Mouse (Mus musculus) lung, postnatal 0 days (tissue): ENCODE measurements at regions not wholly inside any gene's neighbourhood (a gene's known extent, or its start where the extent isn't known, plus 50 kb on each side); places are given as distances from the start of the nearest gene placed in this dataset.

Source experiments
- ATAC-seq: fragments of 200-750 bp; cut with Nextera tagmentation; 2 replicates; pipeline ENCODE4 v1.8.0; 2017; ENCODE audit warnings: moderate library complexity
- DNase-seq: peaks from one replicate; pipeline ENCODE4 v3.0.0-alpha.2; 2016; ENCODE audit warnings: low spot score
- H3K27ac ChIP-seq: fragments of 300-500 bp; sonication (generic); 2 replicates; pipeline ENCODE4 v1.5.1; 2014; ENCODE audit warnings: antibody characterized with exemption, mild to moderate bottlenecking, low read length, mixed read lengths
- H3K27me3 ChIP-seq: fragments of 300-500 bp; sonication (generic); replicated peaks from 2 replicates; pipeline ENCODE4 v1.6.1; 2014; ENCODE audit warnings: low read length, mixed read lengths; ENCODE audit not compliant: insufficient read depth
- H3K36me3 ChIP-seq: fragments of 300-500 bp; sonication (generic); 2 replicates; pipeline ENCODE4 v1.6.1; 2014; ENCODE audit warnings: low read length, mixed read lengths; ENCODE audit not compliant: insufficient read depth
- H3K4me1 ChIP-seq: fragments of 300-500 bp; sonication (generic); 2 replicates; pipeline ENCODE4 v1.6.1; 2014; ENCODE audit warnings: antibody characterized with exemption, low read depth, low read length, mixed read lengths; ENCODE audit not compliant: insufficient read depth
- H3K4me2 ChIP-seq: fragments of 300-500 bp; sonication (generic); replicated peaks from 2 replicates; pipeline ENCODE4 v1.6.1; 2014; ENCODE audit warnings: low read depth, mild to moderate bottlenecking, low read length, moderate library complexity, mixed read lengths
- H3K4me3 ChIP-seq: fragments of 300-500 bp; sonication (generic); 2 replicates; pipeline ENCODE4 v1.5.1; 2014; ENCODE audit warnings: low read depth, low read length
- H3K9ac ChIP-seq: fragments of 300-500 bp; sonication (generic); replicated peaks from 2 replicates; pipeline ENCODE4 v1.6.1; 2014; ENCODE audit warnings: low read depth, mild to moderate bottlenecking
- H3K9me3 ChIP-seq: fragments of 300-500 bp; sonication (generic); 2 replicates; pipeline ENCODE4 v1.6.1; 2016; ENCODE audit warnings: low read length, mixed read lengths
- CTCF ChIP-seq: IDR thresholded peaks from 2 replicates; pipeline ENCODE4 v1.5.1; 2016; ENCODE audit warnings: antibody characterized with exemption, mild to moderate bottlenecking
- EP300 ChIP-seq: IDR thresholded peaks from 2 replicates; pipeline ENCODE4 v1.6.1; 2016; ENCODE audit warnings: antibody characterized with exemption, mild to moderate bottlenecking, control low read depth
- WGBS: fragments of 180-500 bp; shearing (Covaris S2); extraction: QIAGEN DNeasy Blood & Tissue Kit; methylation state at CpG from one replicate; pipeline ENCODE4 v1.1.7; 2014; 5-methylcytosine and 5-hydroxymethylcytosine counted together

DNA sequence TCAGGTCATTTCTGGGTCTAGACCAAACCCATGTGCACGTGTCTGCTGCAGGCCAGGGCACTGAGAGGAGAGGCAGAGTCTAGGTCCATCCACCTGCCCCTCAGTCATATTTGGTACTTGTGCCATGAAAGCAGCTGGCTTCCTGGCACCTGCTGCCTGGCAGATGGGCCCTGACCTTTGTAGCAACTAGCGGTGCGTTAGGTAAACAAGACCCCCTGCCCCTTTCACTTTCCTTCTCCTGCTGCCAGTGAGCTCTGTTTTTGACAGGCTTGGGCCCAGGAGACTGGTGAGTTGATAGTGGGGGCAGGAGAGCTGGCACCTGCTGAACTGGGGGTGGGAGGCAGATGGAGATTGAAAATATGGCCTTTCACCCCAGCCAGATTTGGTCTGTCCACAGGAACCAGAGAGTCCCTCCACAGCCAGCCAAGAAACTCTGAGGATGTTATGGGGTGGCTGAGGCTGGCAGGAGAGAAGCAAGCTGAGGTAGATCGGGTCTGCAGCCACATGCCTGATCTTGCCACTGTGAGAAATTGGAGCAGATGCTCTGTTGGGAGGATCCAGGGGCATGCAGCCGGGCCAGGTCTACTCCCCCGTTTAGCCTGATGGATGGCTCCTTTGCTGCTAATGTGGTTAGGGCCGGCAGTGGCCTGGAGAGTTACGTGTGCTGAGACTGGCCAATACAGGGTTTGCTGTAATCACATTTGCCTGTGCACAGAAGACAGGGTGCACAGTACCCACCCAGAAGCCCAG is 316.6 kb upstream of the 4931429L15Rik start:
- no peaks in the 10 kb centered on the region for H3K36me3 ChIP-seq
- DNase-seq = no peak
- no peak overlapping the region for H3K27ac ChIP-seq
- H3K4me2 ChIP-seq = no peak overlapping the region
- no peak for ATAC-seq
- no peaks in the 10 kb centered on the region for H3K4me1 ChIP-seq
- 52% methylated on average over 8 of the region's 8 CpGs for WGBS
- H3K9me3 ChIP-seq = no peaks in the 10 kb centered on the region
- H3K4me3 ChIP-seq = no peak overlapping the region
- no peaks in the 10 kb centered on the region for H3K27me3 ChIP-seq
- H3K9ac ChIP-seq = no peak overlapping the region
- TF ChIP-seq CTCF (no peak), EP300 (no peak)

DNA sequence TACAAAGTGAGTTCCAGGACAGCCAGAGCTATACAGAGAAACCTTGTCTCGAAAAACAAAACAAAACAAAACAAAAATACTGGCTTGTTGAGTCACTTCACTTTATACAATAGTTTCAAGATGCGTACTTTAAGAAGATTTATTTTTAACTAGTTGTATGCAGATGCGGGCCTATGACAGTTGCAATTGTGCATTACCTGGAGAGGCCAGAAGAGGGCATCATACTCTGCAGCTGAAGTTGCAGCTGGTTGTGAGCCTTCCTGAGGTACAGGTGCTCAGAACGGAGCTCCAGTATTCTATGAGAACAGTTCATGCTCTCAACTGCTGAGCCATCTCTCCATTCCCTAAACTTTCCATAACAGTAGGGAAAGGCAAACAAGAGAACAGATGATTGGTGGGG is 314.2 kb upstream of the 4931429L15Rik start:
- 72% methylated on average over 4 of the region's 4 CpGs for WGBS

DNA sequence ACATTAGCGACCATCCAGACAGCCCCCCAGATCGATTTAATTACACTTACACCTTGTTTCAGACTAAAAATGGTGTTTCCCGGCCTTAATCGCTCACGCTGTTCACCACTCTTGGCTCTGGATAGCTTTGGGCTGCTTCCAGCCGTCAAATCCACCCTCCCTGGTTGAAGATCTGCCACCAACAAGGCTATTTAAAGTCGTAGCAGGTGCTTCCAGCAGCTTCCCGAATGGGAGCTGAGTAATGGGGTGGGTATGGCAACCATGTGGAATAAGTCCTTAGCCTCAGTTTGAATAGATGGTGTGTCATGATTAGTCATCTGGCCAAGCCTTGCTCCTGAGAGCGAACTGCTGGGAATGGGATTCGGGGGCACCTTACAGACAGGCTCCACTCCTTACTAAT is 312.8 kb upstream of the 4931429L15Rik start:
- Histone ChIP-seq H3K4me1 (no peaks in the 10 kb centered on the region), H3K4me3 (no peak overlapping the region), H3K9me3 (no peaks in the 10 kb centered on the region), H3K27me3 (no peaks in the 10 kb centered on the region), H3K27ac (no peak overlapping the region), H3K4me2 (no peak overlapping the region), H3K9ac (no peak overlapping the region), H3K36me3 (no peaks in the 10 kb centered on the region)
- ATAC-seq (no peak), DNase-seq (no peak)
- WGBS = 75% methylated on average over 10 of the region's 10 CpGs
- no peak for TF ChIP-seq EP300
- TF ChIP-seq CTCF = no peak

More for the DNA sequence above, 314.2 kb upstream of the 4931429L15Rik start:
- TF ChIP-seq CTCF = peak; percentile 48
- no peak for TF ChIP-seq EP300
- no peak for ATAC-seq
- Histone ChIP-seq H3K4me3 (no peak overlapping the region), H3K4me2 (no peak overlapping the region), H3K4me1 (no peaks in the 10 kb centered on the region), H3K27me3 (no peaks in the 10 kb centered on the region), H3K36me3 (no peaks in the 10 kb centered on the region), H3K9ac (no peak overlapping the region), H3K9me3 (no peaks in the 10 kb centered on the region), H3K27ac (no peak overlapping the region)
- no peak for DNase-seq

DNA sequence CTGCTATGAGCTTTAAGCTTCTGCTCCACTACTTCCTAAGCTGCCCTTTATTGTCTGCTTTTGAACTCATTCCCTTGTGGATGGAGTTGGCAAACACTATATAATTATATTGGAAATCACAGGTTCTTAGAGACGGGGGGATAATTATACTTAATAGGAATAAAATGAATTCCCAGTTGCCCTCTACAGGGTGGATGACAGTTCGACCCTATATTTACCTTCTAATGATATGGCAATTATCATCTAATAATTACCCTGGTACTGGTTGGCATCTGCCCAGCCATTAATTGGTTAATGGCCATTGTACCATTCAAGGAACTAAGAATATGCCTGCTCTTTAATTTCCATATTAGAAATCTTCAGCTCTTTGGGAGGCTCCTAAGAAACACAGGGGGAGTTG is 302.5 kb upstream of the 4931429L15Rik start:
- no peak overlapping the region for H3K27ac ChIP-seq
- no peak overlapping the region for H3K4me3 ChIP-seq
- TF ChIP-seq CTCF (no peak), EP300 (no peak)
- ATAC-seq (no peak), DNase-seq (no peak)
- H3K4me2 ChIP-seq = no peak overlapping the region
- no peaks in the 10 kb centered on the region; the same call in 1 of the 2 replicates for H3K4me1 ChIP-seq
- H3K36me3 ChIP-seq = no peaks in the 10 kb centered on the region
- H3K9ac ChIP-seq = no peak overlapping the region
- H3K9me3 ChIP-seq = no peaks in the 10 kb centered on the region
- no peaks in the 10 kb centered on the region for H3K27me3 ChIP-seq
- WGBS = 74% methylated on average over 2 of the region's 2 CpGs

DNA sequence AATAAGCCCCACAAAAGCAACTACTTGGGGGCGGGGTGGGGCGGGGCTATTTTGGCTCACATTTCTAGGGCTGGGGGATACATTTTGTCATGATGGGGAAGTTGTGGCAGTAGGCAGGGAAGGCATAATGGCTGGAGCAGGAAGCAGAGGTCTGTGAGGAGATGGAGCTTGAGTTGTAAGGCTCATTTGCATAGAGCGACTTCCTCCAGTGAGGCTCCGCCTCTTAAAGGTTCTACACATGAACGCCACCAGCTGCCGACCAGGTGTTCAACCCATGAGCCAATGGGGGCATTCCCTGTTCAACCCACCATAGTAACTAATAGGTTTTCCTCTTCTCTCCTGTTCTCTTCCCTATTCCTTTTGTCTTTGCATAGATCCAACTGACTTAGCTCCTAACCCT is 302.1 kb upstream of the 4931429L15Rik start:
- TF ChIP-seq CTCF (no peak), EP300 (no peak)
- no peak for ATAC-seq
- WGBS = 92% methylated on average over 6 of the region's 6 CpGs
- Histone ChIP-seq H3K9ac (no peak overlapping the region), H3K9me3 (no peaks in the 10 kb centered on the region), H3K36me3 (no peaks in the 10 kb centered on the region), H3K27ac (no peak overlapping the region), H3K4me1 (no peaks in the 10 kb centered on the region; the same call in 1 of the 2 replicates), H3K4me3 (no peak overlapping the region), H3K27me3 (no peaks in the 10 kb centered on the region), H3K4me2 (no peak overlapping the region)
- no peak for DNase-seq

DNA sequence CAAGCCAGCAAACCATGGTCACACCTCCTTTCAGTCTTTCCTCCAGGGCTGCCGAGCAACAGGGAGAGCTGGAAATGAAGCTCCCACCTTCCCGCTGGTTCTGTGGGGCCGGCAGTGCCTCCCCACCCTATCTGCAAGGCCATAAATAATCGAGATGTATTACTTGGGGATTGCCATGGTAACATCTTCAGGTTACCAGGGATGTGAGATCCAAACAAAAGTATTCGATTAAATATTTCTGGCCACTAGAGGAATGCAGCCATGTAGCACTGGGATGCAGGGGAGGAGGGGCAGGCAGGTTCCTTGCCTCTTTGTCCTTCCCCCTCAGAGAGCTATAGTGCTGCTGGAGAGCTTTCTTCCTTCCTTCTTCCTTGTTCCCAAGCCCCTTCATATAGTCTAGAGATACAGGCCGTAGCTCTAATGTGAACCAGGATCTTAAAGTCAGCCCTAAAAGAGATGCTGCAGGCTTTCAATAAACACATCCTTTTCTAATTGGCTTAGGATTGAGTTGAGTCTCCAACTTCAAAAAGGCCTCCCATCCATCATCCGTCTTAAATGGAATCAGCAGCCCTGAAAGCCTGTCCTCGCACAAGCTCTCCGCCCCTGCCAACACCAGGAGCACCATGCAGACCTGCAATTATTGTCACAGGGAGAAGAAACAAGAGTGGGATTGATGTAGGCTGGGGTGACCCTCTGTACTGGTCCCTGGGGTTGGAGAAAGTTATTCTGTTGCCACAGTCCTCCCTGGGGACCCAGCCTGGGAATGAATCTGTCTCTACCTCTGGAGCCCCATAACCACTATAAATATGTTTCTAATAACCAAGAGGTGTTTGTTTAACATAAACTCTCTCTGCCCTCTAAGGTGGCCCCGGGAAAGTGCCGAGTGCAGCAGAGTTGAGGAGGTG is 290.6 kb upstream of the 4931429L15Rik start:
- DNase-seq (no peak), ATAC-seq (no peak)
- Histone ChIP-seq H3K36me3 (no peaks in the 10 kb centered on the region), H3K27me3 (no peaks in the 10 kb centered on the region), H3K4me2 (no peak overlapping the region), H3K27ac (no peak overlapping the region), H3K4me1 (no peaks in the 10 kb centered on the region), H3K9me3 (no peaks in the 10 kb centered on the region), H3K4me3 (no peak overlapping the region), H3K9ac (no peak overlapping the region)
- TF ChIP-seq CTCF = no peak
- TF ChIP-seq EP300 = no peak
- WGBS = 18% methylated on average over 11 of the region's 11 CpGs
